Mouse (Mus musculus) adrenal gland, postnatal 25 days (tissue): ENCODE measurements at regions not wholly inside any gene's neighbourhood (a gene's known extent, or its start where the extent isn't known, plus 50 kb on each side); places are given as distances from the start of the nearest gene placed in this dataset.

Source experiments
- DNase-seq: peaks from one replicate; pipeline ENCODE4 v3.0.0; 2021; ENCODE audit warnings: mixed read lengths

GRCm38 (mm10) chr5:75880088-75880684 lies 98.1 kb downstream of the Kdr start:
- DNase-seq = no peak

DNA sequence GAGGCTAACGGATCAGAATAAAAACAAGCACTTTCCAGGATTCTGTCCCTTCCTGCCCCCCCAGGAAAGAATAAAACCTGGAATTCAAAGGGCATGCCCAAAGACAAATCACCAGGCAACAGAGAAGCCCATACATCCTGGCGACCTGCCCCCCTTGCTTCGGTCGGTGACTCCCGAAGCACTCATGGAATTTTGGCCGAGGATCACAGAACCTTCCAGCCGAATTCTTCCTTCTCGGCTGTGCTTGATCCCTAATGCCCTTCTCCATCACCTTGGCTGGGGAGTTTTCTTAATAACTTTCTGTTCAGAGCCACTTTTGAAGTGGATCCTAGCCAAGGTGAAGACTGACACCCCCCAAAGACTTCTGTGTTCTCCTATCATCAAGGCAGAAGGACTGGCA lies 99.9 kb downstream of the Kdr start:
- peak; percentile 48 for DNase-seq

- no peak for DNase-seq
These were observed 100.7 kb downstream of the Kdr start for GRCm38 (mm10) chr5:75877609-75877971.

DNA sequence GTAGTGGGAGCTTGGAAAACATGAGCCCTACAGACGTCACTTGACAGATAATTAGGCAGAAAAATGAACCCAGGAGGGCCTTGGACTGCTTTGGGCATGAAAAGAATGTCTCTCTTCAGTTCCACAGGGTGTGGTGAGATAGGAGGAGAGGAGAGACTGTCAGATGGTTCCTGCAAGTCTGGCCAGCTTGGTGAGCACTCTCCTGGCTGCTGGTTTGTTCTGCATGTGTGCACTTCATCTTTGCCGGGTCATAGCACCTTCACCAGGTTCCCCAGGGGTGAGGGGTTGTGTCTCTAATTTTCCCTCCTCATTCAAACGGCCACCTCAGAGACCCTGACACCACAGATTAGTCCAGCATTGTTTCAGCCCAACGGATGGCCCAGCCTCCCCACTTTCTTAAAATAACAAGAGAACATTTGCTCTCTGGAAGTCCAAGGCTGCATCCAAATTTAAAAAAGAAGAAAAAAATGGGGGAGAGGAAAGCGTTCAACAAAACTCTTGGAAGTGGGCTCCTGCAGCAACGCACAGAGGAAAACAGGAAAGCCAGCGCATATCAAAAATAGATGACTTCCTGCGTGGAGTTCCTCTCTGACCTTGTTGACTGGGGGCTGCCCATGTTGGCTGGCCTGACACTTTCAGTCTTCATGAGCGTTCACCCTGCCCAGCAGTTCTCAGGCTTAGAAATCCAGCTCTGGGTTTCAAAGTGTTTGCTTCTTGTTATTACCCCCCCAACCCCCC lies 101.2 kb downstream of the Kdr start:
- no peak for DNase-seq

- DNase-seq = peak; percentile 65
These were observed 107.1 kb downstream of the Kdr start for GRCm38 (mm10) chr5:75871120-75871519.

- no peak for DNase-seq
These were observed 107.6 kb downstream of the Kdr start for GRCm38 (mm10) chr5:75870666-75871065.

DNA sequence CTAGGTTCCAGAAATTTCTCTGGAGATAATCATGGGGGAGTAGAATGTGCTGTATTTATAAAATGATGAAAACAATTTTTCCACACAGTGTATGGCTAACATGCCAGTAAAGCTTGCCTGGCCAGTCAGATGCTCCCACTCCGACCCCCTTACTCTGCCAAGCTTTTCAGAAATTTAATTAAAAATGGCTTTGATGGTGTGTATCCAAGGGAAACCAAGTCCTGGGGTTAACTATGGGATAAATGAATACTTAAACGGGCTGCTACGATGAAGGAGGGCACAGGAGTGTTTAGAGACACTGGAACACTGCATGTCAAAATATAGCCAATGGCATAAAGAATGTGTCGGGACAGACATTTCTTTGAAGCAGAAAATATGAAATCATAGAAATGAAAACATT lies 108.7 kb downstream of the Kdr start:
- DNase-seq = no peak

GRCm38 (mm10) chr5:75865096-75865495 lies 113.2 kb downstream of the Kdr start:
- no peak for DNase-seq

GRCm38 (mm10) chr5:75863358-75863757 lies 114.9 kb downstream of the Kdr start:
- DNase-seq = no peak

DNA sequence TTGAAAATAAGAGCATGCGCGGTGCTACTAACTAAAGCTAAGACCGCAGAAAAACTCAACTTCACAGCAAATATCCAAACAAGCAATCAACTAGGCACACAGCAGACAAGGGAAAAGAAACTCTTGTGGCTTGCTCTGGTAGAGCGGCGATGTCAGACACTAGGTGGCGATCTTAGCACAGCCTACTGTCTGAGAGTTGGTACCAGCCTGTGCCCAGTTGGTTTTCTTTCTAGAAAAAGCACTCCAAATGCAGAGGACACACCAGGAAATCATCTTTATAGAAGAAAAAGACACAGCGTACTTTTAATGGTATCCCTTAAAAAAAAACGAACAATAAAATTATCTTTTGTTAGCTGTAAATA lies 115.6 kb downstream of the Kdr start:
- DNase-seq = peak; percentile 52

- no peak for DNase-seq
These were observed 116.2 kb downstream of the Kdr start for GRCm38 (mm10) chr5:75861916-75862629.

DNA sequence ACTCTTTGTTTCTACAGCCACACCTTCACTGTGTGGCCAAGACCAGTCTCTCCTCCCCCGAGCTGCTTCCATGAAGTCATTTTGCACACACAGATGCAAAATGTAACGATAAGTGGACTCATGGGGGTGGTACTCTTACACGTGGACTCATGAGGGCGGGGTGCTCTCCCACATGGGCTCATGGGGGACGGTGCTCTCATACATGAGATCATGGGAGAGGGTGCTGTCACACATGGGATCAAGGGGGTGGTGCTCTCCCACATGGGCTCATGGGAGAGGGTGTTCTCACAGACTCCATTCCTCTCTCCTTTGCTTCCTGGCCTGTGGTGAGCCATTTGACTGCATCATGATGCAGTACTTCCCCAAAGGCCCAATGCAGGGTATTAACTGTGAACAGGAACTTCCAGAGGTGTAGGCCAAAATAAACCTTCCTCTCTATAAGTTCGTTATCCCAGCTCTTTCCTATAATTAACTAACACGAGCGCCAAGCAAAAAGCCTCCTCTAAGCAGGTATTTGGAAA lies 118.9 kb downstream of the Kdr start:
- DNase-seq = no peak

DNA sequence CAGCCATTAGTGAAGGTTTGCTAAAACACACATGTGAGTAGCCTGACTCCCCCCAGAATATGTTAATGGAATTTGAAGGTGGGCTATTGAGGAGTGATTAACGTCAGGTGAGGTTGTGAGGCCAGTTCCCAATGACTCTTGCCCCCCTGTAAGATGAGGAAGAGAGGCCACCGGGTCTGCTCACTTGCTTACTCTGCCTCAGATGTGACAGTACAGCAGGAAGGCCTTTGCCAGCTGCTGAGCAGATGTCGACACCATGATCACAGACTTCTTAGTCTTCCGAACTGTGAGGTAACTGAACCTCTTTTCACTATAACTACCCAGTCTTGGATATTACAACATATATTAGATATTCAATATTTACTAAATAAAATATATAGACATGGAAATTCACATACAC lies 127.4 kb downstream of the Kdr start:
- no peak for DNase-seq

DNA sequence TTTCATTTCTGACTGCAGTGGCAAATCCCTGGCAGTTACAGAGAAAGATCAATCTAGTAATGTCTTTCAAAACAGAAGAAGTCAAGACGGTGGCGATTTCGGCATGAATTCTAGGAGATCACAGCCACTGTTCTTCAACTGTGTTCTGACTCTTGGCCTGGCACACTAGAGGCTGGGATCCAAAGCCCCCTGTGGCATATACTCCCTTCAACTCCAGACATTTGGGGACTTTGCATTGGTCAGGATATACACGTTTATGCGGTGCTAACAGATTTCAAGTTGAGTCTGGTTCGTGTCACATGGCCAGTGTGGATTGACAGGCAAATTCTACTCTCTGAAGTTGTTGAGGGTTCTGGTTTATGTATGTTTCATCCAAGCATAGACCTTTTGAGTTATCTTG lies 130.3 kb downstream of the Kdr start:
- DNase-seq = no peak

- no peak for DNase-seq
These were observed 130.9 kb downstream of the Kdr start for GRCm38 (mm10) chr5:75847341-75847740.

GRCm38 (mm10) chr5:75846016-75846415 lies 132.2 kb downstream of the Kdr start:
- DNase-seq = no peak

DNA sequence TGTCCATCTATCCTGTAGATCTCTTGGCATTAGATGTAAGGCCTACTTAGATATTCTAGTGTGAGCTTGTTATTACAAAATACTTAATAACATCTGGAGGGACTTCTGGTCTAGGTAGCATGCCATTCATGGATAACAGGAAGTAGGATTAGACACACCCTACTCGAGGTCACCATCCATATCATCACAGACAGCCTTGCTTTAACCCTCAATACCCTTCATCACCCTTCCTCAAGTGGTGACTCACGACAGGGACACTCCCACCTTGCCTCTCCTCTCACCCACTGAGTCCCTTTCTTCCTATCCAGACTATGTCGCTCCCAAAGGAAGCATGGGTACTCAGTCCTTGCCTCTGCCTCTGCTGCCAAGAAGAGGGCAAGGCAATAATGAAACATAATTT lies 134.5 kb downstream of the Kdr start:
- DNase-seq = no peak

DNA sequence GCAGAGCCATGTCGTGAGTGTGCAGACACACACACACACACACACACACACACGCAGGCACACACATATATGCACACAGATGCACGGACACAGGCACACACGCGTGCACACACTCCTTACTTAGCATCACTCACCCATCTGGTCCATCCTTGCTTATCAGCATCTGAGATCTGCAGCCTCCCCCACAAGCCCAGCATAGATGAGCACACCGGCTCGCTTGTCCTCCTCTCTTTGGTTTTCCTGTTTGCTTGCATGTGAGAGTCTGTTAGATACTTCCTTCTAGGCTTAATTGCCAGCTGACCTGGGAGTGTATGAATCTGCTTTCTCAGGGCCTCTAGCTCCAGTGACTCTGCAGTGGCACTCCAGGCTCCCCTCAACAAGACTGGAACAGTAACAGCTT lies 137.8 kb downstream of the Kdr start:
- no peak for DNase-seq

- peak; percentile 31 for DNase-seq
These were observed 142.7 kb downstream of the Kdr start for GRCm38 (mm10) chr5:75835556-75835961.

DNA sequence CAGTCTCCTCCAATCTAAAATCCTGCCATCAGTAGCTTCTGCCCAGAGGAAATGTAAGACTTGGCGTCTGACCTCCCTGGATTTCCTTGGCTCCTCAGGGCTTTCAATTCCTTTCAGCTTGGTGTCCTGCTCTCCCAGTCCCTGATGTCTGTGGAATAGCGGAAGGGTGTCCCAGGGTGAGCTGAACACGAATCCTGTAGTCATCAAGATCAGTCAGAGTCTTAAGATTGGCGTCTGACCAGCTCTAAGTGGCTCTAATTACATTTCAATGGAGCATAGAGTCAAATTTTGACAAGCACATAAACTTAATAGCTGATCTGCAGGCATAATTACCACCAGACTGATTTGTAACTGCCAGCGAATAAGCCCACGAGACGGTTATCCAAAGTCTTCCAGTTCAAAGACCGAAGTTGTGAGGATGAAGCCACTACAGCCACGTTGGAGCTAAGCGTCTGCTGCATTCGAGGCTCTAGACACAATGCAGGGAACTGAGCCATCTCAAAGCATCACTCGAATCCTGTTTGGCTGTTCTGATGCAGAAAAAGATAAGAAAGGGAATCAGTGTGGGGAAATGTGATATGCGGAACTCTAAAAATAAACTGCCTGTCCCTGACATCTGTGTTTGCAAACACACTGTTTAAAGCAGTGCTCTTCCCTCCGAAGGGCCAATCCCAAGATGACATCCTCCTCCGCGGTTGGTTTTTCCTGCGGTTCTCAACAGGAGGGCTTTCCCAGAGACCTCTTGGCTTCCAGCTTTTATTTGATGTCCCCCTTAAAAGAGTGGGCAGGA lies 143.3 kb downstream of the Kdr start:
- no peak for DNase-seq

DNA sequence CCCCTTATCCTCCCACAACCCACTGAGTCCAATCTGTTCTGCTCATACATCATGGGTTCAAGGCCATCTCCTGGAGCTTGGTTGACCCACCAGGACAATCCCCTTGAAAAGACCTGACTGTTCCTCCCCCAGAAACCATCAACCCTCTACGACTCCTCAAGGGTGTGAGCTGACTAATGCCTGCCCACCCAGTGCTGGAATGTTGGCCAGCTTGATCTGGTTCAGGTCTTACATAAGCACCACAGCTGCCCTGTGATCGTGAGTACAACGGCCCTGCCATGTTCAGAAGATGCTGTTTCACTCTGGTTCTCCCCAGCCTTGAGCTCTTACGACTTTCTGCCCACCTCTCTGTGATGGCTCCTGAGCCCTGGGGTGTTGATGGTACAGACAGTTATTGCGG lies 145.9 kb downstream of the Kdr start:
- no peak for DNase-seq

DNA sequence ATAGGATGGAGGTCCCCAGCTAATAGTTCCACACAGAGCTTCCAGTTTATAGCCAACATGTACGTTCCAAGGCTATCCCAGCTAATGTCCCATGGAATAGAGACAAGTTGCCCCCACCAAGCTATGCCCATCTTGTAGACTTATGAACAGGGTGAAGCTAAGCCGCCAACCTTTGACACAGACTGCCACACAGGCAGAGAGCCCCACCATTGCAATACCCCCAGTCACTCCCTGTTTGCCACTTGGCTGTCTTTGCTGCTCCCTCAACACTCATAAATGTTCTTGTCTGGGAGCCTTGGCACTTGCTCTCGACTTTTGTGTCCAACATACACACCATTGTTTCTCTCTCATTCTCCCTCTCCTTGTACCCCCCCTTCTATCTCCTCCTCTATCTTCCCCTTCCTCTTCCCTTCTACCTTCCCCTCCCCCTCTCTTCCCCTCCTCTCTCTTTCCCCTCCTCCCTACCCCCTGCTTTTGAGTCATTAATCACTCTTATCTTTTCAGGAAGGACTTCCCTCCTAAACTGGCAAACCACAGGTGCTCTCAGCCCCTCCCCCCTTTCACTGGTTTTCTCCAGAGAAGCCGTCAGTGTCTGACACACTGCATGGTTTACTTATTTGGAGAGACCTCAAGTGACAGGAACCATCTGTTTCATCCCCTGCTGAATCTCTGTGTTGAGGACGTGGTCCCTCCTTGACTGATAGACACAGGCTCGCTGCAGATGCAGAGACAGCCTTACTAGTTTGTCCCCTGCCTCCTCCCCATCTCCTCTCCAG lies 148.2 kb downstream of the Kdr start:
- no peak for DNase-seq
